Mouse (Mus musculus): ENCODE results near the gene Phykpl.

- TF ChIP-seq CTCF (IDR thresholded peaks at IDR 0.05; ENCODE audit: low read depth) (no peak), EP300 (IDR thresholded peaks at IDR 0.05; ENCODE audit: low read depth) (no peak)
Measured at GRCm38 (mm10) chr11:51594715-51595350, 10.3 kb downstream of the Phykpl start.
